12 mouse cellular contexts compared by ENCODE assay signal in the genomic region with DNA sequence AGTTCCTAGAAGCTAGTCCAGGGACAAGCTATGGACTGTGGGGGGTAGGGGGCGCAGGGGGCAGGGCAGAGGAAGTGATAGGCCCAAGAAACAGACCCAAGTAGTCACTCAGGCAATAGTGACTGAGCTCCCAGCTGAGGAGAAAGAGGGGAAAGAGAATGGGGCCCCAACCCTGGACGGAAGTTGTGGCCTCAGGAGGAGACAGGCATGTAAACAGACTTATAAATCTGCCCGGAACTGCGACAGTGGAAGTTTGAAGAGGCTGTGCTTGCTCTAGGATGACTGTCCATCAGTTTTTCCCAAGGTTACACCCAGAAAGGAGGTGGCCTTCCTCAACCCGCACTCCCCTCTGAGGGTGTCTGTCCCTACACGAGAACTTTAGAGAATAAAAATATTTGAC.
DNase-seq lines count a peak whose midpoint lies in the region; ATAC-seq lines count a peak whose summit lies in the region.
"Had no signal": no experiment of that assay in that cellular context is flagged by ENCODE, and none has a peak within 500 bp of the region (broad histone marks: within the 10 kb centered on the region; RNA-seq: fewer than 3 reads in every experiment).

No protein-coding gene starts in this region.

- H3K4me3 ChIP-seq in heart, embryonic 14.5 days (ENCODE audit: control insufficient read depth in 1 of 2, insufficient read depth in 1 of 2, low read depth in 1 of 2, low read length in 2 of 2): no peak overlapping the region
- no peak overlapping the region for H3K4me3 ChIP-seq in embryonic facial prominence, embryonic 12.5 days
- H3K4me3 ChIP-seq in intestine, embryonic 14.5 days (ENCODE audit: low read depth, low read length): no peak overlapping the region
- H3K4me3 ChIP-seq in liver, embryonic 12.5 days: no peak overlapping the region
- H3K4me3 ChIP-seq: neural tube, embryonic 12.5 days had no signal

- no peaks in the 10 kb centered on the region for H3K9me3 ChIP-seq in heart, embryonic 14.5 days (ENCODE audit: control insufficient read depth, low read length)
- no peaks in the 10 kb centered on the region for H3K9me3 ChIP-seq in embryonic facial prominence, embryonic 12.5 days
- H3K9me3 ChIP-seq in intestine, embryonic 14.5 days (ENCODE audit: control insufficient read depth, low read length): no peaks in the 10 kb centered on the region
- H3K9me3 ChIP-seq in liver, embryonic 12.5 days (replicated peaks): no peaks in the 10 kb centered on the region
- H3K9me3 ChIP-seq: neural tube, embryonic 12.5 days had no signal

- no peak for DNase-seq in heart, postnatal 4 days
- no peak for DNase-seq in intestine, embryonic 14.5 days (ENCODE audit: low spot score)
- no peak for DNase-seq in right cerebral cortex, postnatal 10 days (ENCODE audit: low spot score in 2 of 2)
- DNase-seq in ovary, postnatal 10 days (ENCODE audit: low spot score): no peak
- DNase-seq: cerebellum, adult 11-12 months; spleen, adult 18-20 months had no signal

- H3K36me3 ChIP-seq in heart, embryonic 14.5 days (ENCODE audit: control insufficient read depth, insufficient read depth, low read length): 0 out of 2 replicates have a peak, but pooled peaks cover 4% of the 10 kb centered on the region
- no peaks in the 10 kb centered on the region for H3K36me3 ChIP-seq in embryonic facial prominence, embryonic 12.5 days
- no peaks in the 10 kb centered on the region for H3K36me3 ChIP-seq in intestine, embryonic 14.5 days (ENCODE audit: control insufficient read depth, insufficient read depth, low read length)
- no peaks in the 10 kb centered on the region for H3K36me3 ChIP-seq in liver, embryonic 12.5 days
- H3K36me3 ChIP-seq: neural tube, embryonic 12.5 days had no signal

- H3K27ac ChIP-seq in heart, embryonic 14.5 days (replicated peaks in 1 of 2; ENCODE audit: control insufficient read depth in 1 of 2, insufficient read depth in 1 of 2, low read depth in 2 of 2, low read length in 2 of 2): peak overlapping the region; percentile 33 to 83; a peak in 2 of 4 replicates
- H3K27ac ChIP-seq in embryonic facial prominence, embryonic 12.5 days: 0 out of 2 replicates have a peak overlapping the region, but pooled peaks have one; percentile 12
- H3K27ac ChIP-seq in intestine, embryonic 14.5 days (ENCODE audit: low read depth): peak overlapping the region; percentile 78
- peak overlapping the region; percentile 58; the same call in 1 of the 2 replicates for H3K27ac ChIP-seq in liver, embryonic 12.5 days
- H3K27ac ChIP-seq: neural tube, embryonic 12.5 days had no signal

- no peak for ATAC-seq in heart, embryonic 14.5 days (ENCODE audit: insufficient number of reproducible peaks, insufficient read depth, low FRiP score, low read depth)
- no peak for ATAC-seq in embryonic facial prominence, embryonic 12.5 days (ENCODE audit: insufficient number of reproducible peaks, insufficient read depth, low FRiP score, low TSS enrichment)
- no peak for ATAC-seq in intestine, embryonic 14.5 days (replicated peaks; ENCODE audit: low FRiP score, low TSS enrichment, low read depth)
- ATAC-seq in liver, embryonic 12.5 days: no peak
- ATAC-seq in monocyte, adult 5-6 weeks (replicated peaks; ENCODE audit: insufficient number of reproducible peaks, low FRiP score, low TSS enrichment, poor library complexity, severe bottlenecking): no peak
- ATAC-seq: hindbrain, embryonic 16.5 days had no signal

- no peak overlapping the region for H3K4me2 ChIP-seq in heart, embryonic 14.5 days (ENCODE audit: low read length)
- no peak overlapping the region for H3K4me2 ChIP-seq in embryonic facial prominence, embryonic 12.5 days (replicated peaks)
- H3K4me2 ChIP-seq in intestine, embryonic 14.5 days (ENCODE audit: low read length): 0 out of 2 replicates have a peak overlapping the region, but pooled peaks have one; percentile 8
- no peak overlapping the region for H3K4me2 ChIP-seq in liver, embryonic 12.5 days
- H3K4me2 ChIP-seq: neural tube, embryonic 12.5 days had no signal

- H3K27me3 ChIP-seq in heart, embryonic 14.5 days (ENCODE audit: control insufficient read depth, insufficient read depth, low read length): no peaks in the 10 kb centered on the region
- H3K27me3 ChIP-seq in embryonic facial prominence, embryonic 12.5 days: no peaks in the 10 kb centered on the region
- H3K27me3 ChIP-seq in intestine, embryonic 14.5 days (replicated peaks; ENCODE audit: control insufficient read depth, insufficient read depth, low read length): no peaks in the 10 kb centered on the region
- H3K27me3 ChIP-seq in liver, embryonic 12.5 days (replicated peaks): peaks cover 5% of the 10 kb centered on the region; the same call in 1 of the 2 replicates
- H3K27me3 ChIP-seq: neural tube, embryonic 12.5 days had no signal

- H3K4me1 ChIP-seq in heart, embryonic 14.5 days (ENCODE audit: control insufficient read depth in 2 of 2, insufficient read depth in 2 of 2, low read length in 2 of 2): peaks cover 86 to 100% of the 10 kb centered on the region in 2 experiments
- H3K4me1 ChIP-seq in embryonic facial prominence, embryonic 12.5 days: peaks cover 66% of the 10 kb centered on the region
- H3K4me1 ChIP-seq in intestine, embryonic 14.5 days (replicated peaks; ENCODE audit: control insufficient read depth, insufficient read depth, low read length): peaks cover 53% of the 10 kb centered on the region
- peaks cover 53% of the 10 kb centered on the region for H3K4me1 ChIP-seq in liver, embryonic 12.5 days

- H3K9ac ChIP-seq in heart, embryonic 14.5 days (ENCODE audit: low read length): peak overlapping the region; percentile 55
- H3K9ac ChIP-seq in embryonic facial prominence, embryonic 12.5 days: no peak overlapping the region
- H3K9ac ChIP-seq in intestine, embryonic 14.5 days (ENCODE audit: low read length): no peak overlapping the region
- H3K9ac ChIP-seq in liver, embryonic 12.5 days: no peak overlapping the region
- H3K9ac ChIP-seq: neural tube, embryonic 12.5 days had no signal

- 36% methylated on average over 6 of the region's 6 CpGs for WGBS in heart, embryonic 14.5 days
- 36% methylated on average over 6 of the region's 6 CpGs for WGBS in embryonic facial prominence, embryonic 12.5 days
- 14% methylated on average over 6 of the region's 6 CpGs for WGBS in intestine, embryonic 14.5 days
- WGBS in liver, embryonic 12.5 days (ENCODE audit: insufficient replicate concordance): 18% methylated on average over 6 of the region's 6 CpGs

Comparison
In these comparisons a context has a peak if more than half of its experiments do, and no peak if none do; other contexts are left out.
1. H3K27ac ChIP-seq: peak in every context shown above with its lines; median percentile 78 in intestine, embryonic 14.5 days; 58 in heart, embryonic 14.5 days; 58 in liver, embryonic 12.5 days; 12 in embryonic facial prominence, embryonic 12.5 days.